Mouse (Mus musculus) urinary bladder, postnatal 0 days (tissue): ENCODE measurements around the gene Col20a1. TPM values are rescaled to one million over a fixed set of nuclear protein-coding genes. Genes with fewer than 3 reads are reported as not detected.

Source experiments
- polyA plus RNA-seq: library from polyadenylated mRNA; unstranded; fragments of >200 nt; fragmentation: Nextera tagmentation; extraction: Ambion mirVana; gene quantifications from 2 replicates; pipeline ENCODE4 v1.2.1, GENCODE M21; 2015

Gene Col20a1
- 0.13 and 0.31 TPM in 2 replicates for polyA plus RNA-seq

GRCm38 (mm10) chr2:180986449-180986848 is at the start of gene Col20a1:
TSS of gene Col20a1 (plus strand) at chr2:180986535.

GRCm38 (mm10) chr2:180954061-180955047 is 32.0 kb upstream of the Col20a1 start, which contains the start of gene Nkain4:
TSS of gene Nkain4 (minus strand) at chr2:180954699.

GRCm38 (mm10) chr2:180967010-180967763 is 19.1 kb upstream of the Col20a1 start, which contains the start of gene Arfgap1:
TSS of gene Arfgap1 (plus strand) at chr2:180967225.

GRCm38 (mm10) chr2:181043437-181043836 is 57.1 kb downstream of the Col20a1 start, which contains the start of gene Chrna4:
TSS of gene Chrna4 (minus strand) at chr2:181043546.

Other genes starting within 250 kb of the Col20a1 start
- not detected in 2 replicates for gene Bhlhe23, start 209.6 kb upstream of the Col20a1 start, polyA plus RNA-seq
- gene Ythdf1, start 65.6 kb upstream of the Col20a1 start, polyA plus RNA-seq, result 36.9 and 37.8 TPM in 2 replicates
- gene Birc7, start 57.5 kb upstream of the Col20a1 start, polyA plus RNA-seq, result 0.14 and 0.18 TPM in 2 replicates
- gene Nkain4, start 31.8 kb upstream of the Col20a1 start, polyA plus RNA-seq, result 72.6 and 80.3 TPM in 2 replicates
- gene Arfgap1, start 19.3 kb upstream of the Col20a1 start, polyA plus RNA-seq, result 64.1 and 68.0 TPM in 2 replicates
- gene Chrna4, start 57.0 kb downstream of the Col20a1 start, polyA plus RNA-seq, result 0.05 and 0.06 TPM in 2 replicates
- not detected in 2 replicates for gene Kcnq2, start 148.8 kb downstream of the Col20a1 start, polyA plus RNA-seq
- not detected in 2 replicates for gene Eef1a2, start 170.5 kb downstream of the Col20a1 start, polyA plus RNA-seq
- 150 and 173 TPM in 2 replicates for gene Ppdpf, start 200.7 kb downstream of the Col20a1 start, polyA plus RNA-seq
- gene Ptk6, start 216.3 kb downstream of the Col20a1 start, polyA plus RNA-seq, result not detected in 2 replicates
- gene Srms, start 226.7 kb downstream of the Col20a1 start, polyA plus RNA-seq, result 0.07 and 0.10 TPM in 2 replicates
- gene Fndc11, start 233.5 kb downstream of the Col20a1 start, polyA plus RNA-seq, result 0.13 TPM in 1 of 2 replicates, not detected in the other